Mouse (Mus musculus) small intestine, adult 2 months (tissue): Measurements from ENCODE around the gene Dll1. TPM values are rescaled to one million over a fixed set of nuclear protein-coding genes. Genes with fewer than 3 reads are reported as not detected.

Experiments used
- H3K27ac ChIP-seq: fragments of 200-500 bp; 2 replicates; pipeline ENCODE4 v1.5.1; 2012; ENCODE audit warnings: low read depth, low read length, control low read depth, inconsistent platforms; ENCODE audit not compliant: insufficient read depth
- H3K27me3 ChIP-seq: fragments of 200-500 bp; 2 replicates; pipeline ENCODE4 v1.6.1; 2012; ENCODE audit warnings: mild to moderate bottlenecking, moderate library complexity, low read length, inconsistent platforms; ENCODE audit not compliant: control insufficient read depth, insufficient read depth
- H3K36me3 ChIP-seq: fragments of 200-500 bp; 2 replicates; pipeline ENCODE4 v1.6.1; 2012; ENCODE audit warnings: mild to moderate bottlenecking, low read length, control low read depth, inconsistent platforms; ENCODE audit not compliant: control insufficient read depth, insufficient read depth
- H3K4me1 ChIP-seq: fragments of 200-500 bp; 2 replicates; pipeline ENCODE4 v1.6.1; 2012; ENCODE audit warnings: low read length, inconsistent platforms, mixed read lengths; ENCODE audit not compliant: control insufficient read depth, insufficient read depth, insufficient read length
- H3K4me3 ChIP-seq: fragments of 200-500 bp; 2 replicates; pipeline ENCODE4 v1.5.1; 2012; ENCODE audit warnings: low read depth, mild to moderate bottlenecking, control low read depth, inconsistent platforms, low read length, moderate library complexity
- CTCF ChIP-seq: fragments of 200-500 bp; IDR thresholded peaks from 2 replicates; pipeline ENCODE4 v1.5.1; 2012; ENCODE audit warnings: low read depth, mild to moderate bottlenecking, control low read depth, inconsistent platforms, low read length, moderate library complexity, mixed read lengths; ENCODE audit not compliant: insufficient replicate concordance, insufficient read length; ENCODE audit errors: extremely low read depth
- POLR2A ChIP-seq: fragments of 200-500 bp; IDR thresholded peaks from 2 replicates; pipeline ENCODE4 v1.6.1; 2012; ENCODE audit warnings: low read depth, mild to moderate bottlenecking, control low read depth, inconsistent platforms, low read length, moderate library complexity
- WGBS: fragments of 180-500 bp; shearing (Covaris S2); methylation state at CpG from one replicate; pipeline ENCODE4 v1.1.7; 2018; 5-methylcytosine and 5-hydroxymethylcytosine counted together
- polyA plus RNA-seq: library from polyadenylated mRNA; depleted of rRNA; stranded (reverse); fragments of >200 nt; gene quantifications from 2 replicates; pipeline ENCODE4 v1.2.3, GENCODE M21; 2012

The Dll1 gene
- polyA plus RNA-seq, 1 experiment: 52.5 TPM

DNA sequence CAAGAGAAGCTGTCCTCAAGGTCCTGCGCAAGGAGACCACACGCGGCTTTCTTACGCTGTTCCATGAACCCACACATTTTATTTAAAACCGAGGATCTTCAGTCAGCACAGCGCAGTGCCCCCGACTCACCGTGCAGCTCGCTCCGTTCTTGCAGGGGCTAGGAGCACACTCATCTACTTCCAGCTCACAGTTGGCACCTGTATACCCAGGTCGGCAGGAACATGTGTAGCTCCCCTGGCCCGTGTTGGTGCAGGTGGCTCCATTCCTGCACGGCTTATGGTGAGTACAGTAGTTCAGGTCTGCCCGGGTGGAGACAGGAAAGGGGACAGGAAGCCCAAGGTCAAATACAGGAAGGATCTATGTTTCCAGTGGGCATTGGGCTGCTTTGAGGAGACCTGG, 6.3 kb downstream of the Dll1 start:
- Histone ChIP-seq H3K27ac (no peak overlapping the region), H3K4me1 (peaks cover 17% of the 10 kb centered on the region), H3K4me3 (no peak overlapping the region), H3K36me3 (peaks cover 52% of the 10 kb centered on the region), H3K27me3 (no peaks in the 10 kb centered on the region)
- WGBS: 86% methylated on average over 14 of the region's 14 CpGs
- no peak for TF ChIP-seq CTCF
- TF ChIP-seq POLR2A: no peak

DNA sequence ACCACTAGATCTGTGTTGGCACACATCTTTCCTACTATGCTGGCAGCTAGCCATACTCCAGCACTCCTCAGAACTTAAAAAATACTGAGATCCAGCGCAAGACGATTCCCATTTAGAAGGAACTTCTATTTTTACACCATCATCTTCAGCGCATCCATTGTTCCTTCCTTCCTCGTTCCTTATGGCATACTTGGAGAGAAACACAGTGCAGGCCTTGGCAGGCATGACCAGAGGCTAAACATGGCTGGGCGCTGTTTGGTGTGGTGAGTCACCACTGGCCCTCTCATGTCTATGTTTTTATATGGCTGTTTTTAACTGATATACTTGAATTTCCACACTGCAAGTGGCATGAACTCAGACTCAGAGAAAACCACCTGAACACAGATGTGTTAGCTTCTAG, 11.0 kb downstream of the Dll1 start:
- Histone ChIP-seq H3K4me1 (peaks cover 4% of the 10 kb centered on the region), H3K27me3 (no peaks in the 10 kb centered on the region), H3K4me3 (no peak overlapping the region), H3K36me3 (peaks cover 37% of the 10 kb centered on the region), H3K27ac (no peak overlapping the region)
- TF ChIP-seq POLR2A (no peak), CTCF (no peak)
- 68% methylated on average over 5 of the region's 5 CpGs for WGBS

DNA sequence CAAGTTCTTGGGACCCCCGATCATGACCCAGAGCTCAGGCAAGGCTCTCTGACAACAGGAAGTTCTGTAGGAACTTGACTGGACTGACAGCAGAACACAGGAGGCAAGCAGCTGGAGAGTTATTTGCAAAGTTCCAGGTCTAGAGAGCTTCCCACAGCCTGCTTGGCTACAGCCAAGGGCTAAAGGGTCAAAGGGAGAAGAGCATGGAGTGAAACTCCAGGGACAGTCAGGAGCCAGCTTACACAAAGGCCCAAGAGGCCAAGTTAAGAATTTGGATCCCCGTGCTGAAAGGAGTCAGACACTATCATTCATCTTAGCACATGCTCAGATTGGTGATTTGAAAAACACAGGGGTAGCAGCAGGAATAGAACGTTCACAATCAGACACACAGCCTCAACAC, 13.0 kb downstream of the Dll1 start:
- TF ChIP-seq POLR2A: no peak
- TF ChIP-seq CTCF: no peak
- Histone ChIP-seq H3K27me3 (no peaks in the 10 kb centered on the region), H3K27ac (no peak overlapping the region), H3K36me3 (peaks cover 19% of the 10 kb centered on the region), H3K4me1 (peaks cover 3% of the 10 kb centered on the region), H3K4me3 (no peak overlapping the region)
- 70% methylated on average over 3 of the region's 3 CpGs for WGBS

GRCm38 (mm10) chr17:15357071-15357470, 19.6 kb downstream of the Dll1 start:
- Histone ChIP-seq H3K36me3 (no peaks in the 10 kb centered on the region), H3K4me1 (peaks cover 31% of the 10 kb centered on the region; the same call in 1 of the 2 replicates), H3K27me3 (no peaks in the 10 kb centered on the region), H3K27ac (peak overlapping the region; percentile 88), H3K4me3 (no peak overlapping the region)
- TF ChIP-seq POLR2A: no peak
- no peak for TF ChIP-seq CTCF
- 52% methylated on average over 3 of the region's 3 CpGs for WGBS

DNA sequence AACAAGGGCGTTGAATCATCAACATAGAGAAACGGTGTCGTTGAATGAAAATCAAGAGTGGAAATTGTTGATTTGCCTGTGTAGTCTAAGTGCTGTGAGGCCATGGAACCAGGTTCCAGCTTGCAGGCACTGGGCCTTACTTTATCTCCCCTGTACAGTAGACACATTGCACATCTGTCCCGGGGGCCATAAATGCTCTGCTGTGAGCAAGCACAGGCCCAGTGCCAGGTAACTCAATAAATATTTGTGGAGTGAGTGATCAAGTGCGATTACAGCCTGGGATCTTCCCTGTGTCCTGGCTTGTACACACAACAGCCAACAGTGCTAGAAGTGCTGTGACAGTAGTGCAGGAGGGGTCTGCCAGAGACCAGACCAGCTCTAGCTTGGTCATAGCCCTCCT, 20.1 kb downstream of the Dll1 start:
- H3K27me3 ChIP-seq: no peaks in the 10 kb centered on the region
- peaks cover 31% of the 10 kb centered on the region; the same call in 1 of the 2 replicates for H3K4me1 ChIP-seq
- no peak for TF ChIP-seq POLR2A
- no peak for TF ChIP-seq CTCF
- H3K27ac ChIP-seq: peak overlapping the region; percentile 88
- 19% methylated on average over 5 of the region's 5 CpGs for WGBS
- no peak overlapping the region for H3K4me3 ChIP-seq
- H3K36me3 ChIP-seq: no peaks in the 10 kb centered on the region

- H3K27me3 ChIP-seq: no peaks in the 10 kb centered on the region
- peaks cover 31% of the 10 kb centered on the region; the same call in 1 of the 2 replicates for H3K4me1 ChIP-seq
- H3K36me3 ChIP-seq: no peaks in the 10 kb centered on the region
- 84% methylated on average over 3 of the region's 3 CpGs for WGBS
- no peak overlapping the region for H3K4me3 ChIP-seq
- peak overlapping the region; percentile 62; the same call in 1 of the 2 replicates for H3K27ac ChIP-seq
- TF ChIP-seq CTCF (no peak), POLR2A (no peak)
Observed at GRCm38 (mm10) chr17:15355072-15355471, 21.6 kb downstream of the Dll1 start.

DNA sequence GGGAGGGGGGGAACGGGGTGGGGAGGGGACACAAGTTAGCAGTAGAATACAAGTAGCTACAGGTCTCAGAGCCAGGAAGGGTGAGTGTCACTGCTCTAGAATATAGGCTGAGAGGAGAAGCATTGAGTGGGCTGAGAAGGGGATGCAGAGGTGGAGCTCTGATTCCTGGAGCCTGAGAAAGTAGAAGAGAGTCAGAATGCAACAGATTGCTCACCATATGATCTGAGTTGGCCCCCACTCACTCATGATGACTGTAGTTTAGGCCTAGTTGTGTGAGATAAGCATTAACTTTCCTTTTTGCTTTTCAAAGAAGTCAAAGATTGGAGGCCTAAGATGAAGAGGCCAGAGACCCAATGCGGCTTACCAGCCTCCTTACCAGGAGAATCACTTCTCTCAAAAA, 22.7 kb downstream of the Dll1 start:
- Histone ChIP-seq H3K27me3 (no peaks in the 10 kb centered on the region), H3K4me1 (peaks cover 29% of the 10 kb centered on the region; the same call in 1 of the 2 replicates), H3K4me3 (no peak overlapping the region), H3K27ac (no peak overlapping the region), H3K36me3 (no peaks in the 10 kb centered on the region)
- no peak for TF ChIP-seq CTCF
- TF ChIP-seq POLR2A: no peak
- WGBS: 64% methylated on average over 2 of the region's 2 CpGs
